Mouse (Mus musculus): Measurements from ENCODE around the gene Med12l.

- TF ChIP-seq CTCF (IDR thresholded peaks at IDR 0.05; ENCODE audit: low read depth, low read length) (no peak), POLR2AphosphoS5 (IDR thresholded peaks at IDR 0.05; ENCODE audit: insufficient replicate concordance, low read depth, low read length) (no peak), GATA2 (IDR thresholded peaks at IDR 0.05; ENCODE audit: borderline replicate concordance, low read depth, low read length) (no peak), GATA1 (IDR thresholded peaks at IDR 0.05; ENCODE audit: borderline replicate concordance, low read length) (no peak), TAL1 (conservative IDR thresholded peaks at IDR 0.05; ENCODE audit: low read depth, low read length) (no peak)
Measured at GRCm38 (mm10) chr3:59121780-59122449, 116.3 kb downstream of the Med12l start.
